Mouse (Mus musculus): ENCODE results near the gene Igfbp3.

Gene Igfbp3

GRCm38 (mm10) chr11:7161502-7162174 is 52.1 kb downstream of the Igfbp3 start:
- DNase-seq (ENCODE audit: low spot score): no peak

- no peak for DNase-seq (ENCODE audit: low spot score)
These were observed 53.1 kb downstream of the Igfbp3 start for GRCm38 (mm10) chr11:7160637-7161101.

- no peak for DNase-seq (ENCODE audit: low spot score)
These were observed 53.6 kb downstream of the Igfbp3 start for GRCm38 (mm10) chr11:7160146-7160545.

- no peak for DNase-seq (ENCODE audit: low spot score)
These were observed 55.5 kb downstream of the Igfbp3 start for GRCm38 (mm10) chr11:7158196-7158595.

GRCm38 (mm10) chr11:7156427-7156826 is 57.3 kb downstream of the Igfbp3 start:
- no peak for DNase-seq (ENCODE audit: low spot score)
